Mouse (Mus musculus) liver, postnatal 0 days (tissue): ENCODE results near the gene Gga3. TPM values are rescaled to one million over a fixed set of nuclear protein-coding genes. Genes with fewer than 3 reads are reported as not detected.

Source experiments
- ATAC-seq: fragments of 200-750 bp; cut with Nextera tagmentation; 2 replicates; pipeline ENCODE4 v1.8.0; 2017; ENCODE audit warnings: mild to moderate bottlenecking, moderate library complexity
- DNase-seq: peaks from one replicate; pipeline ENCODE4 v3.0.0-alpha.2; 2016
- H3K27ac ChIP-seq: fragments of 300-500 bp; sonication (generic); 2 replicates; pipeline ENCODE4 v1.5.1; 2014; ENCODE audit warnings: antibody characterized with exemption, moderate library complexity, mild to moderate bottlenecking, low read depth
- H3K27me3 ChIP-seq: fragments of 300-500 bp; sonication (generic); 2 replicates; pipeline ENCODE4 v1.6.1; 2014; ENCODE audit warnings: low read length, control low read depth, mixed read lengths; ENCODE audit not compliant: insufficient read depth
- H3K36me3 ChIP-seq: fragments of 300-500 bp; sonication (generic); replicated peaks from 2 replicates; pipeline ENCODE4 v1.6.1; 2014; ENCODE audit warnings: mild to moderate bottlenecking, control low read depth, low read length, moderate library complexity, mixed read lengths; ENCODE audit not compliant: insufficient read depth
- H3K4me1 ChIP-seq: fragments of 300-500 bp; sonication (generic); 2 replicates; pipeline ENCODE4 v1.6.1; 2014; ENCODE audit warnings: antibody characterized with exemption, mild to moderate bottlenecking, control low read depth; ENCODE audit not compliant: insufficient read depth
- H3K4me2 ChIP-seq: fragments of 300-500 bp; sonication (generic); 2 replicates; pipeline ENCODE4 v1.6.1; 2014; ENCODE audit warnings: low read depth, mild to moderate bottlenecking, low read length, moderate library complexity, mixed read lengths
- H3K4me3 ChIP-seq: fragments of 300-500 bp; sonication (generic); 2 replicates; pipeline ENCODE4 v1.5.1; 2014; ENCODE audit warnings: low read depth, low read length
- H3K9ac ChIP-seq: fragments of 300-500 bp; sonication (generic); replicated peaks from 2 replicates; pipeline ENCODE4 v1.6.1; 2014; ENCODE audit warnings: mild to moderate bottlenecking, moderate library complexity
- H3K9me3 ChIP-seq: fragments of 300-500 bp; sonication (generic); 2 replicates; pipeline ENCODE4 v1.6.1; 2016; ENCODE audit warnings: mild to moderate bottlenecking, control low read depth, low read length, mixed read lengths
- CTCF ChIP-seq: sonication (generic); IDR thresholded peaks from 2 replicates; pipeline ENCODE4 v1.5.1; 2016; ENCODE audit warnings: antibody characterized with exemption, low read depth
- EP300 ChIP-seq: IDR thresholded peaks from 2 replicates; pipeline ENCODE4 v1.6.1; 2016; ENCODE audit warnings: antibody characterized with exemption, low read depth, mild to moderate bottlenecking
- WGBS: fragments of 180-500 bp; shearing (Covaris S2); extraction: QIAGEN DNeasy Blood & Tissue Kit; methylation state at CpG from one replicate; pipeline ENCODE4 v1.1.7; 2014; ENCODE audit not compliant: insufficient replicate concordance; 5-methylcytosine and 5-hydroxymethylcytosine counted together
- polyA plus RNA-seq: library from polyadenylated mRNA; unstranded; fragments of >200 nt; fragmentation: Nextera tagmentation; extraction: Ambion mirVana; gene quantifications from 2 replicates; pipeline ENCODE4 v1.2.1, GENCODE M21; 2015

Gga3 gene
- polyA plus RNA-seq, 1 experiment from 2014 or later: 3.5 TPM

DNA sequence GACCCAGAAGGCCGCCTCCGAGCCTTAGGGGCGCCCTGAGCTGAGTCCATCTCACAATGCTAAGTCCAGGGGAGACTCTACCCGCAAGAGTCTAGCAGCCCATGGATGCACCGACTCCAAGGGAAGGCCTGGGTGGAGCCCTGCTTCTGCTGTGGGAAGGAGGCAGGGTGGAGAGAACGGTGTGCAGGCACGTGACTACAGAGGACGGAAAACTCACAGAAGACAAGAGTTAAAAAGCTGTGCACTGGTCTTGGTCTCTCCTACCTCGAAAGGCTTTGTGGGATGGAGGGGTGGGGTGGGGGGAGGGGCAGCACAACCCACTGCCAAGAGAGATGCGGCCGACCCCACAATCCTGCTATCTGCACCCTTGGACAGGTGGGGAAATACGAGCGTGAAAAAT is 40.5 kb upstream of the Gga3 start:
- ATAC-seq (no peak), DNase-seq (no peak)
- Histone ChIP-seq H3K9ac (no peak overlapping the region), H3K36me3 (peaks cover 39% of the 10 kb centered on the region), H3K9me3 (no peaks in the 10 kb centered on the region), H3K4me1 (peaks cover 13% of the 10 kb centered on the region), H3K4me2 (no peak overlapping the region), H3K4me3 (no peak overlapping the region), H3K27me3 (no peaks in the 10 kb centered on the region), H3K27ac (no peak overlapping the region)
- TF ChIP-seq CTCF (no peak), EP300 (no peak)
- 86% methylated on average over 13 of the region's 13 CpGs for WGBS

DNA sequence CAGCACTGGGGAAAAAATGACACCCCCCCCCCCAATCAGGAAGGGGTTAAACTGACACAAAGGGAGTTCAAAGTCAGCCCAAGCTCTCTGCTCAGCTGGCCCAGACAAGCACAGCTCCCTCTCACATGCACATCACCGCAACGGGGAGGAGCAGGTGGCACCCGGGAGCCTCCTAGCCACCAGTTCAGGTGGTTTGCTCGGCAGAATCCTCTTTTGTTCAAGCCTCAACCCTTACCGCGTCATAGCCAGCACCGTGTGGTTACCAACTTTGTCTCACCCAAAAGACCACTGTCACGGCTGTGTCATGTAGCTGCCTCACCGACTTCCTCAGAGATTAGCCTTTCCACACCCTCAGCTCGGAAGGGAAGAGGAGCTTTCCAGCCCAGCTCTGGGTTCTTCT is 39.4 kb upstream of the Gga3 start:
- Histone ChIP-seq H3K27me3 (no peaks in the 10 kb centered on the region), H3K9ac (no peak overlapping the region), H3K36me3 (peaks cover 33% of the 10 kb centered on the region), H3K27ac (no peak overlapping the region), H3K9me3 (no peaks in the 10 kb centered on the region), H3K4me2 (no peak overlapping the region), H3K4me1 (peaks cover 18% of the 10 kb centered on the region), H3K4me3 (no peak overlapping the region)
- WGBS: 65% methylated on average over 10 of the region's 10 CpGs
- TF ChIP-seq EP300 (no peak), CTCF (no peak)
- ATAC-seq: no peak
- no peak for DNase-seq

DNA sequence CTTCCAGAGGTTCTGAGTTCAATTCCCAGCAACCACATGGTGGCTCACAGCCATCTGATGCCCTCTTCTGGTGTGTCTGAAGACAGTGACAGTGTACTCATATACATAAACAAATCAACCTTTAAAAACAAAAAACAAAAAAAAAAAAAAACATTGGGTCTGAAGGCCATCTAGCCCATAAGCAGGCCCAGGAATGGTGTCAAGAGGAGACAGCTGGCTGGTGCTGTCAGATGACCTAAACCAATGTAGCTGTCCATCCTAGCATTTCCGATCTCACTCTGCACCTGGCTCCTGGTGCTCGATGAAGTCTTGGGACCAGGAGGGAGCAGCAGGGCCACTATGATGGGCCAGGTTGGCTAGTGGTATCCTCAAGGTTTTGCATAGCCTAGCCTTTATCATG is 38.9 kb upstream of the Gga3 start:
- no peak for ATAC-seq
- DNase-seq: no peak
- 89% methylated on average over 2 of the region's 2 CpGs for WGBS
- H3K9ac ChIP-seq: no peak overlapping the region
- no peak for TF ChIP-seq CTCF
- TF ChIP-seq EP300: no peak
- H3K9me3 ChIP-seq: no peaks in the 10 kb centered on the region
- no peak overlapping the region for H3K4me3 ChIP-seq
- no peak overlapping the region for H3K27ac ChIP-seq
- H3K27me3 ChIP-seq: no peaks in the 10 kb centered on the region
- no peak overlapping the region for H3K4me2 ChIP-seq
- peaks cover 28% of the 10 kb centered on the region for H3K36me3 ChIP-seq
- H3K4me1 ChIP-seq: peaks cover 18% of the 10 kb centered on the region

DNA sequence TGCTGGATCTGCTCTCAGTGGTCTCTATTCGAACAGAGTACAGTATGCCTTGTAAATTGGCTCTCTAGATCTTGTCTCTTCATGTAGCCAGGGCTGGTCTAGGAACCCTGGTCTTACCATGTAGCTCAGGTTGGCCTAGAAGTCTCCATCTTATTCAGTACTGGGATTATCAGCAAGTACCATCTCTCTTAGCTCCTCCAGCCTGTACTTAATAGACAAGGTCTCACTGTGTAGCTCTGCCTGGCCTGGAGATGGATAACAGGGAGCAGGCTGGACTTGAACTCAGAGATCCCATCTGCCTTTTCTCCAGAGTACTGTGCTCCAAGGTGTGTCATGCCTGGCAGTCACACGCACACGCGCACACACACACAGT is 37.8 kb upstream of the Gga3 start:
- 0 out of 2 replicates have a peak overlapping the region, but pooled peaks have one; percentile 11 for H3K9ac ChIP-seq
- H3K4me1 ChIP-seq: peaks cover 18% of the 10 kb centered on the region
- peaks cover 23% of the 10 kb centered on the region for H3K36me3 ChIP-seq
- TF ChIP-seq CTCF (no peak), EP300 (no peak)
- no peak overlapping the region for H3K4me3 ChIP-seq
- H3K9me3 ChIP-seq: no peaks in the 10 kb centered on the region
- ATAC-seq (no peak), DNase-seq (no peak)
- WGBS: 75% methylated on average over 4 of the region's 4 CpGs
- H3K4me2 ChIP-seq: 0 out of 2 replicates have a peak overlapping the region, but pooled peaks have one; percentile 6
- H3K27ac ChIP-seq: peak overlapping the region; percentile 34; the same call in 1 of the 2 replicates
- H3K27me3 ChIP-seq: no peaks in the 10 kb centered on the region

DNA sequence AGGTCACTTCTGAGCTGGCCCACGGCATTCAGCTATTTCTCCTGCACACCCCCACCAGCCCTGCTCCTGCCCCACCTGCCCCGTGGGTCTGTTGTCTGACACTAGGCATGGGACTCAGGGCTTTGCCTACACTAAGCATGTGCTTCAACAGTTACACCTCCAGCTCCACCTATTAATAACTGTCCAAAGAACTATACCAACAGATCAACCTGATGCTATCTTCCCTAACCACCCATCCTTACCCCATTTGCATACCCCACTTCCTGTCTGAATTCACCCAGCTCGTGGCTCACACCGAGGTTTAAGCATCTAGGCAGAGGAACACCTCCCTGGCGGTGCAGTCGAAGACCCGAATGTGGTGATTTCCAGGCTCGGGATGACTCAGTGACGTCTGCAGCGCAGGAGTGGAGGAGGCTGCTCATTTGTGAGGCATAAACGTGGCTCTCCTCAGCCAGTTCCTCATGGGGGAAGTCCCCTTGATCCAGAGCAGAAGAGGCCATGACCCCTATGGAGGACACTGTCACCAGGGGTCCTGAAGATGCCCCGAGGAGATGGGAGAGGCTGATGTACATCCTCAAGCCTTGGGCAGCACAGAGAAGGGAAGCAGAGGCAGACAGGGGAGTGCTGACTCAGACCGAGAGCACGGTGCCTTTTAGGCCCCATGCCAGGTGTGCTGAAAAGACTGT is 37.3 kb upstream of the Gga3 start:
- 25% methylated on average over 14 of the region's 14 CpGs for WGBS
- Histone ChIP-seq H3K36me3 (peaks cover 18% of the 10 kb centered on the region), H3K27me3 (no peaks in the 10 kb centered on the region), H3K9ac (0 out of 2 replicates have a peak overlapping the region, but pooled peaks have one; percentile 11), H3K27ac (peak overlapping the region; percentile 34; the same call in 1 of the 2 replicates), H3K4me2 (0 out of 2 replicates have a peak overlapping the region, but pooled peaks have one; percentile 6), H3K9me3 (no peaks in the 10 kb centered on the region), H3K4me1 (peaks cover 18% of the 10 kb centered on the region), H3K4me3 (no peak overlapping the region)
- ATAC-seq: peak; percentile 43
- TF ChIP-seq CTCF (no peak), EP300 (no peak)
- DNase-seq: no peak

DNA sequence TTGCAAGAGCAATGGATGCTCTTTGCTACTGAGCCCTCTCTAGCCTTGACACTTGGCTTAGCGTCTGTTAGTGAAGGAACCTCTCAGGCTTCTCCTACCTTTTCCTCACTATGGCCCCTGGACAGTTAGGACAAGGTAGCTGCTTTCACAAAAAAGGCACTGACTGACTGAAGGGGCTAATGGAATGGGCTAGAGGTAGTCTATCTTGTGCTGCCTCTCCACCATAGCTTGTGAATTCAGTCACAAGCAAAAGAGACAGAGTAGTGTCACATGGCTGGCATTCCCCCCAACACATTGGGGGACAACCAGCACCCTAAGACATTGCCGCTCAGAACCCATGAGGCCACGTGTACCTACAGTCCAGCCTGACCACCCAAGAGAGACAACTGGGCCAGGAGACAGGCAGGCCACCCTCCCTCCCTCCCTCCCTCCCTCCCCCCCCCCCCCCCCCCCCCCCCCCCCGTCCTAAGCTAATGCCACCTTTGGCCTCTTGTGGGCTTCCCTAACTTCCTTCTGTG is 36.5 kb upstream of the Gga3 start:
- Histone ChIP-seq H3K27ac (no peak overlapping the region), H3K4me1 (peaks cover 18% of the 10 kb centered on the region), H3K9me3 (no peaks in the 10 kb centered on the region), H3K4me2 (no peak overlapping the region), H3K27me3 (no peaks in the 10 kb centered on the region), H3K4me3 (no peak overlapping the region), H3K9ac (no peak overlapping the region), H3K36me3 (peaks cover 14% of the 10 kb centered on the region; the same call in 1 of the 2 replicates)
- DNase-seq (no peak), ATAC-seq (no peak)
- 53% methylated on average over 3 of the region's 4 CpGs for WGBS
- TF ChIP-seq EP300: no peak
- no peak for TF ChIP-seq CTCF
